Mouse (Mus musculus) thymus, adult 2 months (tissue): ENCODE results near the gene Wnt16.

Source experiments
- CTCF ChIP-seq: fragments of 200-500 bp; IDR thresholded peaks from 2 replicates; pipeline ENCODE4 v1.5.1; 2012; ENCODE audit warnings: mild to moderate bottlenecking, control low read depth, low read length, moderate library complexity, borderline replicate concordance; ENCODE audit not compliant: control insufficient read depth, poor library complexity, insufficient read depth; ENCODE audit errors: extremely low read depth
- POLR2A ChIP-seq: fragments of 200-500 bp; IDR thresholded peaks from 2 replicates; pipeline ENCODE4 v1.6.1; 2012; ENCODE audit warnings: mild to moderate bottlenecking, low read length, control low read depth, moderate library complexity; ENCODE audit not compliant: control insufficient read depth, poor library complexity, insufficient read depth; ENCODE audit errors: extremely low read depth

GRCm38 (mm10) chr6:22267807-22268667, 20.0 kb upstream of the Wnt16 start:
- TF ChIP-seq CTCF (no peak), POLR2A (no peak)
